22 mouse cellular contexts compared by ENCODE assay signal in genomic region chr5:27731392-27731791, GRCm38 (mm10).
DNase-seq lines count a peak whose midpoint lies in the region; ATAC-seq and TF ChIP-seq lines count a peak whose summit lies in the region.
"Had no signal": no experiment of that assay in that cellular context is flagged by ENCODE, and none has a peak within 500 bp of the region (broad histone marks: within the 10 kb centered on the region; RNA-seq: fewer than 3 reads in every experiment).

No protein-coding gene starts in this region.

- no peak overlapping the region for H3K4me2 ChIP-seq in midbrain, postnatal 0 days (ENCODE audit: low read depth, low read length, poor library complexity, severe bottlenecking)
- no peak overlapping the region for H3K4me2 ChIP-seq in midbrain, embryonic 15.5 days
- H3K4me2 ChIP-seq: embryonic facial prominence, embryonic 12.5 days; heart, embryonic 13.5 days; intestine, embryonic 15.5 days had no signal

- H3K27ac ChIP-seq in midbrain, postnatal 0 days (ENCODE audit: low read depth, low read length): peak overlapping the region; percentile 71; the same call in 1 of the 2 replicates
- H3K27ac ChIP-seq in midbrain, embryonic 15.5 days: no peak overlapping the region
- H3K27ac ChIP-seq: embryonic facial prominence, embryonic 12.5 days; heart, embryonic 13.5 days; hindbrain, embryonic 10.5 days; intestine, embryonic 15.5 days; liver, embryonic 14.5 days had no signal

- no peaks in the 10 kb centered on the region for H3K27me3 ChIP-seq in midbrain, postnatal 0 days (ENCODE audit: insufficient read depth, low read length)
- no peaks in the 10 kb centered on the region for H3K27me3 ChIP-seq in midbrain, embryonic 15.5 days (replicated peaks)
- H3K27me3 ChIP-seq: embryonic facial prominence, embryonic 12.5 days; heart, embryonic 13.5 days; intestine, embryonic 15.5 days; Patski had no signal

- no peak overlapping the region for H3K4me3 ChIP-seq in midbrain, postnatal 0 days (ENCODE audit: low read depth, low read length)
- no peak overlapping the region for H3K4me3 ChIP-seq in midbrain, embryonic 15.5 days
- H3K4me3 ChIP-seq: embryonic facial prominence, embryonic 12.5 days; heart, embryonic 13.5 days; hindbrain, embryonic 10.5 days; intestine, embryonic 15.5 days had no signal

- ATAC-seq in cerebellum, adult (ENCODE audit: insufficient number of reproducible peaks, low FRiP score, low TSS enrichment): peak; percentile 50; the same call in 1 of the 2 replicates
- peak; percentile 28; the same call in 1 of the 2 replicates for ATAC-seq in frontal cortex, adult (ENCODE audit: low TSS enrichment)
- ATAC-seq in midbrain, postnatal 0 days (ENCODE audit: low FRiP score): no peak
- no peak for ATAC-seq in midbrain, embryonic 15.5 days (replicated peaks)
- ATAC-seq: intestine, embryonic 15.5 days; Patski had no signal

- no peak for TF ChIP-seq CTCF in midbrain, postnatal 0 days (IDR thresholded peaks at IDR 0.05)

- no peak for DNase-seq in cerebellum, postnatal 4 days (ENCODE audit: low spot score in 2 of 2)
- DNase-seq in frontal cortex, postnatal 36 days (ENCODE audit: low spot score in 2 of 2): no peak
- no peak for DNase-seq in midbrain, postnatal 0 days (ENCODE audit: low spot score)
- no peak for DNase-seq in yolk sac, embryonic 10.5 days (ENCODE audit: low spot score)
- DNase-seq: embryo, embryonic 11 days; gastrocnemius, postnatal 10 days; kidney, adult 2 months; kidney, postnatal 36 days; layer of hippocampus, postnatal 36 days; liver; lung, adult 2 months; thymus, adult 2 months; thymus, postnatal 36 days had no signal

- H3K9me3 ChIP-seq in midbrain, postnatal 0 days (ENCODE audit: low read length): no peaks in the 10 kb centered on the region
- peaks cover 3% of the 10 kb centered on the region; the same call in 1 of the 2 replicates for H3K9me3 ChIP-seq in midbrain, embryonic 15.5 days
- H3K9me3 ChIP-seq: intestine, embryonic 15.5 days had no signal

- H3K9ac ChIP-seq in midbrain, postnatal 0 days (replicated peaks; ENCODE audit: low read length, poor library complexity, severe bottlenecking): no peak overlapping the region
- H3K9ac ChIP-seq in midbrain, embryonic 15.5 days: no peak overlapping the region
- H3K9ac ChIP-seq: embryonic facial prominence, embryonic 12.5 days; heart, embryonic 13.5 days; intestine, embryonic 15.5 days; liver, embryonic 14.5 days had no signal

- peaks cover 9% of the 10 kb centered on the region for H3K36me3 ChIP-seq in midbrain, postnatal 0 days (ENCODE audit: insufficient read depth, low read length)
- H3K36me3 ChIP-seq in midbrain, embryonic 15.5 days (replicated peaks): 0 out of 2 replicates have a peak, but pooled peaks cover under 1% of the 10 kb centered on the region
- H3K36me3 ChIP-seq: embryonic facial prominence, embryonic 12.5 days; heart, embryonic 13.5 days; hindbrain, embryonic 10.5 days; intestine, embryonic 15.5 days had no signal

- H3K4me1 ChIP-seq in midbrain, postnatal 0 days (ENCODE audit: insufficient read depth, low read length): 0 out of 2 replicates have a peak, but pooled peaks cover 4% of the 10 kb centered on the region
- H3K4me1 ChIP-seq in midbrain, embryonic 15.5 days: 0 out of 2 replicates have a peak, but pooled peaks cover 5% of the 10 kb centered on the region
- H3K4me1 ChIP-seq: embryonic facial prominence, embryonic 12.5 days; heart, embryonic 13.5 days; hindbrain, embryonic 10.5 days; intestine, embryonic 15.5 days had no signal

- 53% methylated on average over 1 of the region's 1 CpGs for WGBS in midbrain, postnatal 0 days
- 67% methylated on average over 1 of the region's 1 CpGs for WGBS in midbrain, embryonic 15.5 days

Comparison
In these comparisons a context has a peak if more than half of its experiments do, and no peak if none do; other contexts are left out.
1. ATAC-seq: peak in cerebellum, adult (single experiment) and frontal cortex, adult (single experiment); none in midbrain, postnatal 0 days (single experiment) and midbrain, embryonic 15.5 days (single experiment).